Mouse (Mus musculus) spleen, adult 2 months (tissue): ENCODE results near the gene Clec2h. TPM values are rescaled to one million over a fixed set of nuclear protein-coding genes. Genes with fewer than 3 reads are reported as not detected.
"Not testable (repeated sequence)": the region's sequence is repeated elsewhere in the genome, so short reads cannot be mapped to it uniquely, and the experiment has no call there.

ENCODE experiments used
- DNase-seq, 2 experiments: peaks; one replicate each; pipeline versions ENCODE4 v3.0.0 to v3.0.0-alpha.2; 2012 to 2021; ENCODE audit warnings: low spot score in 2 of 2, low read depth in 1 of 2
- H3K27ac ChIP-seq: fragments of 200-500 bp; 2 replicates; pipeline ENCODE4 v1.5.1; 2012; ENCODE audit warnings: low read length, inconsistent platforms; ENCODE audit not compliant: insufficient read depth
- H3K27me3 ChIP-seq: fragments of 200-500 bp; 2 replicates; pipeline ENCODE4 v1.6.1; 2012; ENCODE audit warnings: mild to moderate bottlenecking, moderate library complexity, low read length, inconsistent platforms; ENCODE audit not compliant: control insufficient read depth, insufficient read depth
- H3K36me3 ChIP-seq: fragments of 200-500 bp; 2 replicates; pipeline ENCODE4 v1.6.1; 2012; ENCODE audit warnings: mild to moderate bottlenecking, low read length, inconsistent platforms; ENCODE audit not compliant: control insufficient read depth, insufficient read depth
- H3K4me1 ChIP-seq: fragments of 200-500 bp; 2 replicates; pipeline ENCODE4 v1.6.1; 2011; ENCODE audit warnings: inconsistent platforms; ENCODE audit not compliant: control insufficient read depth, insufficient read depth, insufficient read length
- H3K4me3 ChIP-seq: fragments of 200-500 bp; 2 replicates; pipeline ENCODE4 v1.5.1; 2011; ENCODE audit warnings: mild to moderate bottlenecking, inconsistent platforms; ENCODE audit not compliant: insufficient read depth, insufficient read length; ENCODE audit errors: extremely low read depth
- CTCF ChIP-seq: fragments of 200-500 bp; IDR thresholded peaks from 2 replicates; pipeline ENCODE4 v1.5.1; 2011; ENCODE audit warnings: mild to moderate bottlenecking, inconsistent platforms; ENCODE audit not compliant: insufficient read depth, insufficient read length, insufficient replicate concordance; ENCODE audit errors: extremely low read depth
- POLR2A ChIP-seq: fragments of 200-500 bp; IDR thresholded peaks from 2 replicates; pipeline ENCODE4 v1.6.1; 2011; ENCODE audit warnings: low read depth, low read length, inconsistent platforms
- WGBS: fragments of 180-500 bp; shearing (Covaris S2); methylation state at CpG from one replicate; pipeline ENCODE4 v1.1.7; 2018; 5-methylcytosine and 5-hydroxymethylcytosine counted together
- polyA plus RNA-seq: library from polyadenylated mRNA; depleted of rRNA; stranded (reverse); fragments of >200 nt; gene quantifications from 2 replicates; pipeline ENCODE4 v1.2.3, GENCODE M21; 2012; rRNA removed

Gene Clec2h
- polyA plus RNA-seq: not detected in 2 replicates

DNA sequence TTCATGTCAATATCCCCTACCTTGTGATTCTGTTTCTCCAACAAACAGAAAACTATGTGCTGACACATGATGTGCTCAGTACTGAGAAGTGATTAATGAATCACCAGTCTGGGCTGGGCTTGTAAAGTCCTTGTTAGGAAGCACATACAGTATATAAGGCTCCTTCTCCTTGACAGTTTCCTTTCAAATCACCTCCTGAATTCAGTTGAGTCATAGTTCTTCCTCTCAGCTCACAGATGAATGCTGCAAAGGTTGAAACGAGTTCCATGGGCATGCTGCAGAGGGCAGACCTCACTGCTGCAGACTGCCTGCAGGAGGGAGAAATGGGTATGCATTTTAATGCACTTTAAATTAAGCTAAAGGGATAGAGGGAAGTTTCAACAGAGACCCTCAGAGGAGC is at the start of gene Clec2h:
Gene Clec2h (plus strand): TSS at position 180 of the 400 bp plus-strand sequence.
- WGBS: 7% methylated on average over 1 of the region's 1 CpGs
- Histone ChIP-seq H3K4me1 (no peaks in the 10 kb centered on the region; the same call in 1 of the 2 replicates), H3K27me3 (no peaks in the 10 kb centered on the region), H3K27ac (no peak within 1 kb of the TSS), H3K36me3 (no peaks in the 10 kb centered on the region), H3K4me3 (no peak within 1 kb of the TSS)
- DNase-seq: no peak
- TF ChIP-seq POLR2A (no peak), CTCF (peak; percentile 15; the same call in 1 of the 2 replicates)

DNA sequence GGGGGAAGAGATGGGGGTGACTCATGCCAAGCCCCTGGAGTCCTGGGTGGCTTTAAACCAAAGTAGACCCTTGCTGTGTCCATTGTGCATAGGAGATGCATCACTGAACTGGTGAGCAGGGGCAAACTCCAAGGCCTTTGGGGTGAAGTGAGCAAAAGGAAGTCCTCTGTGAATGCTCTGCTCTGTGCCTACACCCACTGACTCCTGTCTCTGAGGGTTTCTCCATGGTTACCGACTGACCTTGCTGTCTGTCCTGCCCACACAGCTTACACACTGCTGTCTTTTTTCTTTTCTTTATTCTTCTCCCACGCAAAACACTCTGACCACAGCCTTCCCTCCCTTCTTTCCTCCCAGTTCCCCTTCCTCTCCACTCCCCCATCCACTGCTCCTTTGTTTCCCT is 39.5 kb upstream of the Clec2h start:
- H3K27ac ChIP-seq: no peak overlapping the region
- no peaks in the 10 kb centered on the region for H3K36me3 ChIP-seq
- no peaks in the 10 kb centered on the region for H3K27me3 ChIP-seq
- TF ChIP-seq CTCF (no peak), POLR2A (no peak)
- H3K4me1 ChIP-seq: peaks cover 4% of the 10 kb centered on the region; the same call in 1 of the 2 replicates
- 45% methylated on average over 2 of the region's 2 CpGs for WGBS
- DNase-seq: no peak
- no peak overlapping the region for H3K4me3 ChIP-seq

DNA sequence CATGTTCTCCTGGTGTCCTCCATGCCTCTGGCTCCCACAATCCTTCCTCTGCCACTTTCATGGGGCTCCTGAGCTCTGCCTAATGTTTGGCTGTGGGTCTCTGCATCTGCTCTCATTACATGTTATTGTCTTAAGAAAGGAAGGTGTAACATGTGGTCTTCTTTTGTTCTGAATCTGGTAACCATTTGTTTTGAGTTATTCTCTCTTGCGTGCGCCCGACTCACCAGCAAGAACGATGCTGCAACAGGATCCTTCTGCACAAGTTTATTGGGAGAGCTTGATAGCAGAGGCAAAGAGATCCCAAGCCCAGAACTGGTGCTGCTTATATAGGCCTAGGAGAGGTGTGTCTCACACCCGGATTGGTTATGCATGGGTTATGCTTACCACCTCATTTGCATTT is 38.8 kb upstream of the Clec2h start, which contains the start of gene Klrb1a:
Gene Klrb1a (minus strand): TSS at position 101 of the 400 bp plus-strand sequence.
- H3K4me1 ChIP-seq, DNase-seq, H3K36me3 ChIP-seq, H3K27ac ChIP-seq, H3K4me3 ChIP-seq, H3K27me3 ChIP-seq: not testable (repeated sequence)
- WGBS: 92% methylated on average over 5 of the region's 5 CpGs

DNA sequence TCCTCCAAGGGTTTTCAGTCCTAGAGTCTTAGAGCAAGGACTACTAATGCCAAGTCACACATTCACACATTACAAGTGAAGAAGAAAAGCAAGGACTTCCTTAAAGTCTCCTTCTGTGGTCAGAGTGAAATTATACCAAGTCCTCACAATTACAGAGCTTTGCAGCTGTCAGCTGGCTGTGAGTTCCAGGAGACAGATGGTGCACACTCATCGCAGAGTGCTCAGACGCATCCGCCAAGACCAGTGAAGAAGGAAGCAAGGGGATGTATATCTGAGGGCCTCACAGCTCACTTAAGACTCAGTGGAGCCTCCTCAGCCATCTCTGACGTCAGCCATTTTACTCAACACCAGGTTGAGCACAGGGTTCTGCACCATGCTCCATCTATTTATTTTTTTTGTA is 37.8 kb upstream of the Clec2h start:
- TF ChIP-seq POLR2A (no peak), CTCF (no peak)
- Histone ChIP-seq H3K4me1 (peaks cover 4% of the 10 kb centered on the region; the same call in 1 of the 2 replicates), H3K27ac (no peak overlapping the region), H3K27me3 (no peaks in the 10 kb centered on the region), H3K36me3 (no peaks in the 10 kb centered on the region), H3K4me3 (no peak overlapping the region)
- no peak for DNase-seq
- 35% methylated on average over 4 of the region's 4 CpGs for WGBS

DNA sequence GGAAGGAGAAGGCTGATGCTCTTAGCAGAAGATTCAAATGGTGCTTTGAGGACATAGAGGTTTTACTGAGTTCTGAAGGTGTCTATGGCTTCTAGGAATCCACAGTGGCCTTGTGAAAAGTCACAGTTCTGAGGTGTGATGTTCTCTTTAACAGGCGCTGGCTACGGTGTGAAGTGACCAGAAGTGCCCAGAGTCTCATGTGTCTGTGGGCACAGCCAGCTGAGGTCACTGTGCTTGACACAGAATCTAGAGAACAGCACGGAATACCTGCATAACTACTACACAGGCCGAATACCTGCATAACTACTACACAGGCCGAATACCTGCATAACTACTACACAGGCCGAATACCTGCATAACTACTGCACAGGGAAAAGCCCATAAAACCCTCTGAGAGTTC is 36.9 kb upstream of the Clec2h start:
- not testable (repeated sequence) for H3K36me3 ChIP-seq, H3K27ac ChIP-seq, H3K27me3 ChIP-seq, H3K4me3 ChIP-seq, DNase-seq, H3K4me1 ChIP-seq
- 86% methylated on average over 6 of the region's 6 CpGs for WGBS

DNA sequence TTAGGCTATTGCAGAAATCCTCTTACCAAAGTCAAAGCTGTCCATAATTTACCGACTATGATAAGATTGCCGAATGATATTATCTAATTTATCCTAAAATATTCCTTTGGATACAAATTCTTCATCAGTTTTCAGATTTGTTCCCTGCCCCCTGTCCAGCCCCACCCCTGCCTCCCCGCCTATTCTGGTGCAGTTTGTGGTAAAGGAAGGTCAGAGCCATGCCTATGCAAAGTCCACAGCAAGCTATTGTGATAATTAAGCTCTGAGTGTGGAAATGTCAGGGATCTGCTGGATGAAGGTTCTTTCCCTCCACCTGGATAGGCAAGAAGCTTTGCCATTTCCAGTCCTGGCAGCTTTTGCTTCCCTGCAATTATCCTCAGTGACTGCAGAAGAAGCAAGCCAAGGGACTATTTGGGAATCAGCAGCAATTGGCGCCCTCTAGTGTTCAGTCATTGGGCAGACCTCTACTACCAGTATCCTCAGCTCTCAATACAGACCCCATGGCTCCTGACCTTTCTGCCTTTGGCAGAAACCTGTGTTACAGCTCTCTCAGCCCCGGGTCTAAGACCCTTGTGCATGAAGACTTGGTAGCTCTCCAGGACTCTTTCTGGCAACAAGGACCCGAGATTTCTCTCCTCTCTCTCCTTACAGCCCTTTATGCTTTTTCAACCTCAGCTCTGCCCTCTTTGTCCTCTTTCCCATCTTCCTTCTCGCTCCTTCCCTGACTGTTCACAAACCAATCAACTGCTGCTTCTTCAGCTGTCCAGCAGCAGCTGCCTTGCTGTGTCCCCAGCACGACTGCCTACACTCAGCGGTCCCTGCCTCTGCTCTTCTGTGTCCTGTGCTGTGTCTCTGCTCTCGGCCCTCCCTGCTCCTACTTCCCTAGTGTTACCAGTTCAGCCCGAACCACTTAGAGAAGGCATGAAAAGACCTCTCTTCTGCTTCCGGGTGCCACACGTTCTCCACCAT is 32.1 kb upstream of the Clec2h start:
- not testable (repeated sequence) for H3K27me3 ChIP-seq, H3K4me3 ChIP-seq
- peak; percentile 11 to 21 for DNase-seq

DNA sequence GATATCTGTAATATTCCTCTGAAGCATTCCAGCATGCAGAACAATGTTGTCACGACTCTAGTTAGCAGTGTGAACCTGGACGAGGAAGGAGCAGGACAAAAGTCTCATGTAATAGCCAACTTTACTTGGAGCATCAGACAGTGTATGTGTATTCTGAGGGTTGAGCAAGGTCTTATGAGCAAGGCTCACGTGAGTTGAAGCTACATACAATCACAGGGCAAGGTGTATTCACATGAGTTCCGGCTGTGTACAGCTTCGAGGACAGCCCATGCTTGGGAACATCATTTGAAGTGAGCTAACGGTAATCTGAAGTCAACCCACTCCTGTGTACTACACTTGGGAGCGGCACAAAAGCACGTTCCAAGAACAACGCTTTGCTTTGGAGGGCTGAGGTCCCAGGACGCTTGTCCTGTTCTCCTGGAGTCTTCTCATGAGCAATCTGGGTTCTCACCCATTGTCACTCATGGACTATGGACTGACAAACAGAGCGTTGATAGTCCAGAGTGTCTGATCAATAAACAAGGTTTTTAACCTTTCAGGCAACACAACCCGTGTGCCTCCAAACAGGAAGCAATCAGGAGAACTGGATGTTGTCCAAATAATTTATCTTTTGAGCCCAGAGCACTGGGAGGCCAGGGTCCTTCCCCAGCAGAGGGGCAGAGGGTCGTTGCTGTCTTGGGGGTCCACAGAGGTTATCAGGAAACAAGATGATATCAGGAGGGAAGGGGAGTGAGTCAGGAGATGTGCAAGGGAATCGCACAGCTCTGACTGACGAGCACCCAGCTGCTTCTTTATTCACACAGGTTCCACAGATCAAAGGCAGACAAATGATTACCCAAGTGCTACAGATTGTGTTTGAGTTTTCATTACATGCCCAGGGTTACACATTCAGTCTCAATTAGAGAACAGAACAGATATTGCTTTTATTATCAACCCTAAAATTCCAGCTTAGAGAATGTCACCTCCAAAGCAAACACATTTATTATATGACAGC is 31.0 kb upstream of the Clec2h start:
- H3K4me3 ChIP-seq, H3K27ac ChIP-seq, H3K36me3 ChIP-seq, H3K27me3 ChIP-seq, H3K4me1 ChIP-seq, DNase-seq: not testable (repeated sequence)
- WGBS: 77% methylated on average over 15 of the region's 15 CpGs

More for the DNA sequence above, 32.1 kb upstream of the Clec2h start:
- not testable (repeated sequence) for H3K36me3 ChIP-seq, H3K27ac ChIP-seq, H3K4me1 ChIP-seq
- peak; percentile 32; the same call in 1 of the 2 replicates for TF ChIP-seq CTCF
- 55% methylated on average over 13 of the region's 13 CpGs for WGBS
